Mouse (Mus musculus): Measurements from ENCODE around the gene Ccng1. TPM values are rescaled to one million over a fixed set of nuclear protein-coding genes. Genes with fewer than 3 reads are reported as not detected.

Gene Ccng1
- total and polyA plus RNA-seq, 3 experiments, result 59.6 to 466 (median 292) TPM

DNA sequence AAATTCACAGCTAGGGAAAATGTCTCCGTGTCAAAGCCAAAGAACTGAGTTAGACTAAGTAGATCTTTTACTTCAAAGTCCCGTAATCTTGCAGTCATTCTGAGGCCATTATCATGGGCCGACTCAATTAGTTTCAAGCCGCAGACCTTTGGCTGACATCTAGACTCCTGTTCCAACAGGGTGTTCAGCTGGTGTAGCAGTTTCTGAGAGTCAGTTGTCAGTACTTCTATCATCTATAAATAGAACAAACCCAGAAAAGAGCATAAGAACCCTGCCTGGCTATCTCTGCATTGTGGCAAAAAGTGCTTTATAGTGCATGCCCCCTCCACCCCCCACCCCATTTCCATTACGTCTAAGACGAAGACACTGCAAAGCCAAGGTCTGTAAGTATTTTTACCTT lies 1.3 kb downstream of the Ccng1 start:
- Histone ChIP-seq H3K4me3 (ENCODE audit: low read depth, low read length) (peak overlapping the region; percentile 94), H3K36me3 (replicated peaks) (peaks cover 42% of the 10 kb centered on the region), H3K9me3 (replicated peaks) (no peaks in the 10 kb centered on the region), H3K27me3 (ENCODE audit: insufficient read depth, low read length) (no peaks in the 10 kb centered on the region), H3K4me1 (ENCODE audit: insufficient read depth, low read depth, low read length) (peaks cover 26% of the 10 kb centered on the region)
- DNase-seq (ENCODE audit: low spot score) (no peak), ATAC-seq (ENCODE audit: extremely low read depth, insufficient number of reproducible peaks, low FRiP score, poor library complexity, severe bottlenecking) (no peak)
- no peak for TF ChIP-seq POLR2AphosphoS5 (IDR thresholded peaks at IDR 0.05; ENCODE audit: insufficient replicate concordance, low read depth, low read length)
- TF ChIP-seq CTCF (IDR thresholded peaks at IDR 0.05; ENCODE audit: low read depth, low read length), result no peak
- no peak for TF ChIP-seq GATA2 (IDR thresholded peaks at IDR 0.05; ENCODE audit: borderline replicate concordance, low read depth, low read length)
- TF ChIP-seq GATA1 (IDR thresholded peaks at IDR 0.05; ENCODE audit: borderline replicate concordance, low read length), result no peak
- TF ChIP-seq TAL1 (conservative IDR thresholded peaks at IDR 0.05; ENCODE audit: low read depth, low read length), result no peak

DNA sequence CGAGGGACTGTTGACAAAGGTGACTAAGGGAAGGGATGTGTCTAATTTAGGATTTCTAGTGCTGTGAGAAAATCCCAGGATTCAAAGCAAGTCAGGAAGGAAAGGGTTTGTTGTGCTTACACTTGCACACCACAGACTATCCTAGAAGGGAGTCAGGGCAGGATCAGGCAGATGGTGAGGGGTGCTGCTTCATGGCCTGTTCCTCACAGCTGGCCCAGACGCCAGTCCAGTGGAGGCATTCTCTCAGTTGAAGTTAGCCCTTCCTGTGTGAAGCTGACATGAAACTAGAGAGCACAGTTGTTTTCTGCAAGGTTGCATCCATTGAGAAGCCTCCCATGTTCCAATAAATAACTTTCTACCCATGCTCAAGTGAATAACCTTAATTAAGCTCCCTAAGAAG lies 7.4 kb downstream of the Ccng1 start:
- no peaks in the 10 kb centered on the region for H3K27me3 ChIP-seq (ENCODE audit: insufficient read depth, low read length)
- TF ChIP-seq GATA1 (IDR thresholded peaks at IDR 0.05; ENCODE audit: borderline replicate concordance, low read length) (no peak), POLR2AphosphoS5 (IDR thresholded peaks at IDR 0.05; ENCODE audit: insufficient replicate concordance, low read depth, low read length) (peak; percentile 58; the same call in 1 of the 2 replicates)
- ATAC-seq (ENCODE audit: extremely low read depth, insufficient number of reproducible peaks, low FRiP score, poor library complexity, severe bottlenecking) (no peak; the same call in 1 of the 2 replicates), DNase-seq (ENCODE audit: low spot score) (no peak)
- peaks cover 9% of the 10 kb centered on the region for H3K4me1 ChIP-seq (ENCODE audit: insufficient read depth, low read depth, low read length)
- no peak overlapping the region for H3K4me3 ChIP-seq (ENCODE audit: low read depth, low read length)
- H3K9me3 ChIP-seq (replicated peaks), result no peaks in the 10 kb centered on the region
- H3K36me3 ChIP-seq (replicated peaks), result peaks cover 58% of the 10 kb centered on the region

DNA sequence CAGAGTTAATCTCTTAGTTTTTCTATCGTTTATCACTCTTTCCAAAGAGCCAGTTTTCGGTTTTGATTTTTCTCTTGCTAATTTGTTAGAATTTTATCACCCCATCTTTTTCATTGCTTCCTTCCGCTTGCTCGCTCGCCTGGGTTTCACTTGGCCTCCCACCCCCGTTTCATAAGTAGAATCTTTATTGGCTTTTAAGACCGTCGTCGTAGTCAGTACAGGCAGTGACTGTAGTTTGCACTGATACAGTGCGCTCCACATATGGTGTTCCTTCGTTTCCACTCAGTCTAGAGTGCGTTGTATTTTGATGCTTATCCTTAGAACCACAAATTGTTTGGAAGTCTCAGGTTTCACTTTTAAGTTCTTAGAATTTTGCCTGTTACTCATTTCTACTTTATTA lies 8.8 kb downstream of the Ccng1 start:
- H3K27me3 ChIP-seq (ENCODE audit: insufficient read depth, low read length), result no peaks in the 10 kb centered on the region
- H3K4me3 ChIP-seq (ENCODE audit: low read depth, low read length), result no peak overlapping the region
- peaks cover 56% of the 10 kb centered on the region for H3K36me3 ChIP-seq (replicated peaks)
- H3K9me3 ChIP-seq (replicated peaks), result no peaks in the 10 kb centered on the region
- TF ChIP-seq TAL1 (conservative IDR thresholded peaks at IDR 0.05; ENCODE audit: low read depth, low read length) (no peak), POLR2AphosphoS5 (IDR thresholded peaks at IDR 0.05; ENCODE audit: insufficient replicate concordance, low read depth, low read length) (no peak)
- H3K4me1 ChIP-seq (ENCODE audit: insufficient read depth, low read depth, low read length), result peaks cover 12% of the 10 kb centered on the region
- ATAC-seq (ENCODE audit: extremely low read depth, insufficient number of reproducible peaks, low FRiP score, poor library complexity, severe bottlenecking) (no peak), DNase-seq (ENCODE audit: low spot score) (no peak)

DNA sequence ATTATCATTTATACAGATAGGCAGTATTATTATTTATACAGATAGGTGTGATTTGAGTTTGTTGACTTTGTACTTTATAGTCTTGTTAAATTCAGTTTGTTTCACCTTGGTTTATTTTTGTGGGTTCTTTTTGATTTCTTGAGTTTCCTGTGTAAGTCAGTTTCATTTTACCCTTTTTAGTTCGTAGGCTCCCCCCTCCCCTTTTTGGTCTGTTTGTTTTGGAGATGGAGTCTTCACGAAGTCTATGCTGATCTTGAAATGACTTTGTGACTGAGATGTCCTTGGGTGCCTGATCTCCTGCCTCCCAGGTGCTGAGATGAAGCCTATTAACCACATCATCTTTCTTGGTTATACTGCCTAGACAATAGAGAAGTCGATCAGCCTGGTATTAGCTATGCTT lies 10.8 kb downstream of the Ccng1 start:
- no peak for TF ChIP-seq POLR2AphosphoS5 (IDR thresholded peaks at IDR 0.05; ENCODE audit: insufficient replicate concordance, low read depth, low read length)
- TF ChIP-seq GATA2 (IDR thresholded peaks at IDR 0.05; ENCODE audit: borderline replicate concordance, low read depth, low read length), result no peak
- TF ChIP-seq TAL1 (conservative IDR thresholded peaks at IDR 0.05; ENCODE audit: low read depth, low read length), result no peak
- no peak for TF ChIP-seq GATA1 (IDR thresholded peaks at IDR 0.05; ENCODE audit: borderline replicate concordance, low read length)
- TF ChIP-seq CTCF (IDR thresholded peaks at IDR 0.05; ENCODE audit: low read depth, low read length), result no peak
- no peaks in the 10 kb centered on the region for H3K9me3 ChIP-seq (replicated peaks)
- peaks cover 49% of the 10 kb centered on the region for H3K36me3 ChIP-seq (replicated peaks)
- H3K4me3 ChIP-seq (ENCODE audit: low read depth, low read length), result no peak overlapping the region
- no peaks in the 10 kb centered on the region for H3K27me3 ChIP-seq (ENCODE audit: insufficient read depth, low read length)
- no peak for DNase-seq (ENCODE audit: low spot score)
- peaks cover 17% of the 10 kb centered on the region for H3K4me1 ChIP-seq (ENCODE audit: insufficient read depth, low read depth, low read length)
- no peak for ATAC-seq (ENCODE audit: extremely low read depth, insufficient number of reproducible peaks, low FRiP score, poor library complexity, severe bottlenecking)

DNA sequence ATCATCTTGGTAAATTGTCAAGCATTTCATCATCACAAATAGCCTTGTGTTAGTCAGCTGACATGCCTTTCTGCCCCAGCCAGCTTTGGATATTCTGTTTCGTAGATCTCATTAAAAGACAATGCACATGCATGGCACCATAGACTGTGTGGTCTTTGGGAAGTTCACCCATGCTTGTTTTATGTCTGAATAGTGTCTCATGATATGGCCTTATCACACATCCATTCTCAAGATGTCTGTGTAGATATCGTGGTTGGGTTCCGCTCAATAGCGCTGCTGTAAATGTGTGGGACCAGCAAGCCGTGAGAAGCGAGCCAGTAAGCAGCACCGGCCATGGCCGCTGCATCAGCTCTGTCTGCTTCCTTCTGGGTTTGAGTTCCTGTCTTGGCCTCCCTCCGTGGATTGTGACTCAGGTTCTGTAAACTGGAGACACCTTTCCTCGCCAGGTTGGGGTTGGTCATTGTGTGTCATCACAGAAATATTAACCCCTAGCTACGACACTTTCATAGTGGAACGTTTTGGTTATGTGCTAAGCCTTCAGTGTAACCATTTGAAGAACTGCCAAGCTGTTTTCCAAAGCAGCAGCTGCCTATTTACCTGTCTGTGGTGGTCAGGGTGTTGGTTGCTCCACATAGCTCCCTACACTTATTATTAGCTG lies 13.4 kb downstream of the Ccng1 start:
- Histone ChIP-seq H3K4me3 (ENCODE audit: low read depth, low read length) (peak overlapping the region; percentile 1; the same call in 1 of the 2 replicates), H3K9me3 (replicated peaks) (no peaks in the 10 kb centered on the region), H3K4me1 (ENCODE audit: insufficient read depth, low read depth, low read length) (peaks cover 23% of the 10 kb centered on the region), H3K36me3 (replicated peaks) (peaks cover 61% of the 10 kb centered on the region), H3K27me3 (ENCODE audit: insufficient read depth, low read length) (no peaks in the 10 kb centered on the region)
- DNase-seq (ENCODE audit: low spot score), result no peak
- peak; percentile 92 for ATAC-seq (ENCODE audit: extremely low read depth, insufficient number of reproducible peaks, low FRiP score, poor library complexity, severe bottlenecking)
- TF ChIP-seq CTCF (IDR thresholded peaks at IDR 0.05; ENCODE audit: low read depth, low read length) (no peak), POLR2AphosphoS5 (IDR thresholded peaks at IDR 0.05; ENCODE audit: insufficient replicate concordance, low read depth, low read length) (no peak)

DNA sequence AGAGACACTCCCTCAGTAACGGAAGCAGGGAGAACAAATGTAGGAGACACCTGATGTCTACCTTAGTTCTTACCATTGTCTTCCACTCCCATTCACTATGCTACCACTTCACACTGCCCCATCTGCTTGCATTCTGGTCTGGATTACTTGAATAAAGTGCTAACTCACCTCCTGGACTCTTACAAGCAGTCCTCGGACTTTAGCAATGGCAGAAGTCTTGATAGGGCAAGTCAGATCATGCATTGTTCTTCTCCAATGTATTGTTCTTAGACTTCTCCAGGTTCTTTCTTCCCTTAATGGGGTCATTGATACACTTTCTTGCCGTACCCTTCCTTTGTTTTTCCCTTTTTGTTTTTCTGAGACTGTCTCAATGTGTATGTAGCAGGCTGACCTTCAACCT lies 17.7 kb downstream of the Ccng1 start:
- no peaks in the 10 kb centered on the region for H3K9me3 ChIP-seq (replicated peaks)
- H3K4me1 ChIP-seq (ENCODE audit: insufficient read depth, low read depth, low read length), result peaks cover 27% of the 10 kb centered on the region
- H3K27me3 ChIP-seq (ENCODE audit: insufficient read depth, low read length), result no peaks in the 10 kb centered on the region
- ATAC-seq (ENCODE audit: extremely low read depth, insufficient number of reproducible peaks, low FRiP score, poor library complexity, severe bottlenecking) (no peak), DNase-seq (ENCODE audit: low spot score) (no peak)
- peaks cover 60% of the 10 kb centered on the region for H3K36me3 ChIP-seq (replicated peaks)
- TF ChIP-seq GATA1 (IDR thresholded peaks at IDR 0.05; ENCODE audit: borderline replicate concordance, low read length), result no peak
- TF ChIP-seq TAL1 (conservative IDR thresholded peaks at IDR 0.05; ENCODE audit: low read depth, low read length), result no peak
- no peak for TF ChIP-seq CTCF (IDR thresholded peaks at IDR 0.05; ENCODE audit: low read depth, low read length)
- no peak for TF ChIP-seq GATA2 (IDR thresholded peaks at IDR 0.05; ENCODE audit: borderline replicate concordance, low read depth, low read length)
- TF ChIP-seq POLR2AphosphoS5 (IDR thresholded peaks at IDR 0.05; ENCODE audit: insufficient replicate concordance, low read depth, low read length), result no peak
- no peak overlapping the region for H3K4me3 ChIP-seq (ENCODE audit: low read depth, low read length)

DNA sequence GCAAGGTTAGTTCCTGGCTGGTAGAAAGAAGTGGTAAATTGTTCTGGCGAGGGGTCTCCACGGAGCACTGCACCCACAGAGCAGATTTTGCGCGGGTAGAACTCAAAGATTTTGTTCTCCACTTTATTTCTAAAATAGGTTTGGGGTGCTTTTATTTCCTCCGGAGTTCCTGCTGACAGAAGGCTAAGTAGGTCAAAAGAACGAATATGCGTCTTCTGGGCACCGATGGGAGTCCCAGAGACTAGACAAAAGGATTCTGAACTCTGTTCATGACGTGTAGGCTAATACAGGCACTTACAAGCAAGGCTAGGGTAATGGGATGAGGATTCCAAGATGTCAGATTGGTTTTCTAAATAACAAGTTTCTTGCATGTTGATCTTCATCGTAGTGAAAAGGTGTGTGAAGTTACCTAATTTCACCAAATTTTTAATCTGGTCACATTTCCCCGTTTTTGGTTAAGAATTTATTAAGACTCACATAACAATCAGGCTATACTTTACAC lies 20.8 kb downstream of the Ccng1 start:
- Histone ChIP-seq H3K4me3 (ENCODE audit: low read depth, low read length) (peak overlapping the region; percentile 93), H3K27me3 (ENCODE audit: insufficient read depth, low read length) (no peaks in the 10 kb centered on the region), H3K36me3 (replicated peaks) (peaks cover 46% of the 10 kb centered on the region), H3K4me1 (ENCODE audit: insufficient read depth, low read depth, low read length) (peaks cover 26% of the 10 kb centered on the region), H3K9me3 (replicated peaks) (no peaks in the 10 kb centered on the region)
- no peak for ATAC-seq (ENCODE audit: extremely low read depth, insufficient number of reproducible peaks, low FRiP score, poor library complexity, severe bottlenecking)
- TF ChIP-seq GATA1 (IDR thresholded peaks at IDR 0.05; ENCODE audit: borderline replicate concordance, low read length) (no peak), GATA2 (IDR thresholded peaks at IDR 0.05; ENCODE audit: borderline replicate concordance, low read depth, low read length) (no peak), CTCF (IDR thresholded peaks at IDR 0.05; ENCODE audit: low read depth, low read length) (no peak), TAL1 (conservative IDR thresholded peaks at IDR 0.05; ENCODE audit: low read depth, low read length) (no peak), POLR2AphosphoS5 (IDR thresholded peaks at IDR 0.05; ENCODE audit: insufficient replicate concordance, low read depth, low read length) (no peak)
- no peak for DNase-seq (ENCODE audit: low spot score)
